Mouse (Mus musculus): ENCODE data around the gene Fbxl15.
A peak's percentile ranks its signal among the peaks of the same experiment; 100 is the strongest.

Fbxl15 gene

DNA sequence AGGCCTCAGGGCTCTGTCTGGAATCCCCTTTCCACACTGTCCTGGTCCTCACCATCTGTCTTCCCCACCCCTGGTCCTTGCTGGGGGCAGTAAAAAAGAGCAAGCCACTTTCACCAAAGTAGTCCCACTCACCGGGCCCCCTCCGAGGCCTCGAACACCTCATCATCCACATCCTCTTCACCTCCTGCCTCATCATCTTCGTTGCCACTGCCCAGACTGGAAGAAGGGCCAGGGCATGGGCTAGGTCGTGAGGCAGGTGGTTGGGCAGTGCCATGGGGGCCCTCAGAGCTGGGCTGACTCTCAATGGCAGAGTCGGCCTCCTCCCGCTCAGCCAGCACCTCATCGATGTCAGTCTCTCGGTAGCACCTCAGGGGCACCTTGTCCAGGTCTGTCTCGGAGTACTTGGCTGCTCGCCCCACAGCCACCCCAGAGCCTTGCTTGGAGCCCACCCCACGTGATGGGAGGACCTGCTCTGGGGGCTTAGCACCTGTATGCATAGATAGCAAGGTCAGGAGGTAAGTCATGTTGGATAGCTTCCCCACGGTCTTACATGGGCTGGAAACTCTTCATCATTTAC is 4.9 kb upstream of the Fbxl15 start:
- no peak for DNase-seq (ENCODE audit: low read depth, low spot score)

DNA sequence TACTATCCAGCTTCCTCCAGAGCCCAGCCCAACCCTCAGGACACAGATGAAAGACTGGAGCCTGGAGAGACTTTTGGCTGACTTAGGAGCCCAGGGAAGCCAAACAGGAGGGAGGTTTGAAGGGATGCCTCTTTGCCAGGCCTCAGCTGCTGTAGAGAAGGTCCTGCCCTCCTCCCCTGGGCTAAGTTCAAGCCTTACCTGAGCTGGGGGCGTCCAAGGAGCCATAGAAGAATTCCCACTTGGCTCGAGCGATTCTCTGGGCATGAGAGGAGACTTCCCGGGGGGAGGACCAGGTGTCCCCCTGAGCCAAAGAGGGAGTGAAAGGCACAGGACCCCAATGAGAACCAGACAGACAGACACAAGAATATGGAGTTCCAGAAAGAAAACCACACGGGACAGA is 4.3 kb upstream of the Fbxl15 start:
- DNase-seq (ENCODE audit: low read depth, low spot score): no peak

DNA sequence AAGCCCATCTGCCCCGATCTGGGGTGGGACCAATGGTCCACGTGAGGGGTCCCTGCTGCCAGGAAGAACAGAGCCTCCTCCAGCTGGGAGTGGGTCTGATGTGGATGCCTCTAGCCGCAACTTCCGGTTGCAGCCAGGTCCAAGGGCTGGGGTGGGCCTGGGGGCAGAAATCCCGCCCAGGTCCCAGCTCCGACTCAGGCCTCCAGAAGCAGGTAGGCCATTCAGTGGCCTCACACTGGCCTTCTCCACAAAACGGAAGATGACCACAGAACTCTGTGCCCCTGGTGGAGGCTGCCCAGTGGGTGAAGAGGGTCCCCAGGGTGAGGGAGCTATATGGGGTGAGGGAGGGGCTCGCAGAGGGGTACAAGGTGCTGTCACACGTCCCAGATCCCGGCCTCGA is 3.6 kb upstream of the Fbxl15 start:
- DNase-seq (ENCODE audit: low read depth, low spot score): no peak

DNA sequence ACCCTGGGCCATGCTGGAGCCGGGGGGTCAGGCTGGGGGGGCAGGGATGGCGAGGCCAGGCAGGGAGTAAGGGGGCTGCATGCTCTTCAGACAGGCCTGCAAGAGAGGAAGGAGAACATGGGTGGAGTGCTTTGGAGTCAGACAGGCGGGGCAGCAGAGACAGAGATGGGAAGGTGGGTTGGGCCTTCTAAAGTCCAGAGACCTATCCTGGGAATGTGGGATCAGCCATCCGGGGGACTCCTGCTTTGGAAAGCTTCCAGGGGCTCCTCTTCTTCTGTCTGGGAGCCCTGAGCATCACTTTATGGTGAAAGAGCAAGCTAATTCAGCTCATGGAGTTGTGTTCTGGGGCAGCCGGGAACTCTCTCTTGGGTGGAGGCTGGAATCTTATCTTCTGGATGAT is 3.1 kb upstream of the Fbxl15 start:
- no peak for DNase-seq (ENCODE audit: low read depth, low spot score)

DNA sequence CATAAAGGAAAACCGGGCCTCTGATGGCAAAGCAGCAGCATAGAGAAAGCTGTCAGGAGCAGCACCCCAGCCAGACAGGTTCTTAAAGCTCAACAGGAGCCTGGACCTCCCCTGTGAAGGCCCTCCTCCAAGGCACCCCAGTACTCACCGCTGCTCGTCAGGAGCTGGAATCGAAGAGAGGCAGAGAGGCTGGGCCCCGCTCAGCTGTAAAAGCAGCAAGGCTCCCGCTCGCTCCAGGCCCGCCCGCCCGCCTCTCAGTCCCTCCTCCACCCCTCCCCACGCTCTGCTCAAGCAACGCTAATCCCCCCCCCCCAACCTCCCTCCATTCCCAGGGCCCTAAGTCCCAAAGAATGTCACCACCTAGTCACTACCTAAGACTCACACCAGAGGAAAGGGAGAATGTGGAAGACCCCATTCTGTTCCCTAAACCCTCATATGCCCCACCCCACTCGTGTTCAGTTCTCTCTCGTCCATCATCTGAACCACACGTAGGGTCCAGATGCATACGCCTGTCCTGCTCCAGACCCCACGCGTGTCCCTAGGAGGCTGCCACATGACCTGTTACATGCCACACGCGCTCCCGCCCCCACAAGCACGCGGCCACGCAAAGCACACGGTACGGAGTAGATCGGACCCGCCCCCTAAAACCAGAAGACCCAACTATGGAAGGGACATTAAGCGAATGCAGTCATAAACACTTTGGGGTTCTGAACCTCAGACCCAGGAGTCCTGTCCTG is 1.8 kb upstream of the Fbxl15 start:
- DNase-seq (ENCODE audit: low read depth, low spot score): no peak

DNA sequence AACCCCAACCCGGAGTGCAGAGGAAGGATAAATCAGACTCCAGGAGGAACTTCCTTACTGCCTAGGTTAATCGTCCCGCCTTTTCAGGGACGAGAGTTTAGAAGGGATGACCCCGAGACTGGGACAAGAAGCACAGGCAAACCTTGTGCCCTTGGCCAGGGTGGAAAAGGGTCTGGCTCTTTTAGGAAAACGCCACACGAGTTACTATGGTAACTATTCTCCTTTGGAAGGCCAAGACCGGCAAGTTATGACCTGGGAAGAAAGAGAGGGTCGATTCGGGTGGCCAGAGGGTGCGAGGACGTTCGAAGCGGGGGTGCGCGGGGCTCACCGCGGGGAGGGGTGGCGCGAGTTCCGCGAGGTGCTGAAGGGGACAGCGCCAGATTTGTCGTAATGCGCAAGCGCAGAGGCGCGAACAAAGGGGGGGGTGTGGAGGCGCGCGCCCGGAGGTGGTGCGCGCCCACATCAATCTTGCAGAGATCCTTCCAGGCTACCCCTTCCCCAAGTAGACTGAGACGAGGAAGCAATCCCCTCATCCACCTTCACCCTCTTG is 1.2 kb upstream of the Fbxl15 start, which contains the start of gene Psd:
Psd (minus strand) TSS at position 401 of the 550 bp plus-strand sequence.
- DNase-seq (ENCODE audit: low read depth, low spot score): peak; percentile 71

DNA sequence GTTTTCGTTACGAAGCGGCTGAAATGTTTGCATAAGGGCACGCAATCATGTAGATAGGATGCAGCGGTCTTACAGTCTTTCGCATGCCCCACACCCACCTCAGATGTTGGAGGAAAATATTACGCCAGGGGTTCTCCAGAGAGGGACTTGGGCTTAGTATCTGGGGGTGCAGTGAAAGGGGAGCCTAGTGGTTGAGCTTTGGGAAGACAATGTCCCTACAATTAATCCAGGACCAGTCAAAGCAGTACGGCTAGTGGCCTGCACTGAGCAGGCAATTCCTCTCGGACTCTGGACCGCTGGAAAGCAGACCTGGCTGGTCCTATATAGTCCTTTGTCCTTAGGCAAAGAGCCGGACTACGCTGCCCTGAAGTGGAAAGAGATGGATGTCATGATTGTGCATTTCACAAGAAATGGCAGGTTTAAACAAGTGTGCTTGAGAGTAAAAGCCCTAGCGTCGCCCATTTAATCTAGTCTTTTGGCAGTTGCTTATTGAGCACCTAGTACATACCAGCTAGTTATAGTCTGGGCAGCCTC is 386 bp upstream of the Fbxl15 start:
- DNase-seq (ENCODE audit: low read depth, low spot score): no peak

DNA sequence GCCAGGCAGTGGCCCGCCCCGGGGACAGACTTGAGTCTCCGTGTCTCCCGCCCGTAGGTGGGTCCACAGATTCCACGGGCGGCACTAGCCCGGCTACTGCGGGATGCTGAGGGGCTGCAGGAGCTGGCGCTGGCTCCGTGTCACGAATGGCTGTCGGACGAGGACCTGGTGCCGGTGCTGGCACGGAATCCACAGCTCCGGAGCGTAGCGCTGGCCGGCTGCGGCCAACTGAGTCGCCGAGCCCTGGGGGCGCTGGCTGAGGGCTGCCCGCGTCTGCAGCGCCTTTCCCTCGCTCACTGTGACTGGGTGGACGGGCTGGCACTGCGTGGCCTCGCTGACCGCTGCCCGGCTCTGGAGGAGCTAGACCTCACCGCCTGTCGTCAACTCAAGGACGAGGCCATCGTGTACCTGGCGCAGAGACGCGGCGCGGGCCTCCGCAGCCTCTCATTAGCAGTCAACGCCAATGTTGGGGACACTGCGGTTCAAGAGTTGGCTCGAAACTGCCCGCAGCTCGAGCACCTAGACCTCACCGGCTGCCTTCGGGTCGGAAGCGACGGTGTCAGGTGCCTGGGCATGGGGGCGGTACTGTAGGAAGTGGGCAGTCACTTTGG is 1.2 kb downstream of the Fbxl15 start:
- peak; percentile 51 for DNase-seq (ENCODE audit: low read depth, low spot score)

DNA sequence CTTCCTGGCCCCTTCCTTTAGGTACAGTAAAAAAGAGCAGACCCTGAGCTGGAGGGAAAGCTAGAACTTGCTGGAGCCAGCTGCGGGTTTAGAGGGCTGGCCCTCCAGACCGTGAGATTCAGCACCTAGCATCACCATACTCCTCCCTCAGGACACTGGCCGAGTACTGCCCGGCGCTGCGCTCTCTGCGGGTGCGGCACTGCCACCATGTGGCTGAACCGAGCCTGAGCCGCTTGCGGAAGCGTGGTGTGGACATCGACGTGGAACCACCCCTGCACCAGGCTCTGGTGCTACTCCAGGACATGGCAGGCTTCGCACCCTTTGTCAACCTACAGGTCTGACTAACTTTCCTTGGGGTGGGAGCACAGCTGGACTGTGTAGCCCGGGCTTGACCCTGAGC is 2.0 kb downstream of the Fbxl15 start:
- peak; percentile 71 for DNase-seq (ENCODE audit: low read depth, low spot score)

DNA sequence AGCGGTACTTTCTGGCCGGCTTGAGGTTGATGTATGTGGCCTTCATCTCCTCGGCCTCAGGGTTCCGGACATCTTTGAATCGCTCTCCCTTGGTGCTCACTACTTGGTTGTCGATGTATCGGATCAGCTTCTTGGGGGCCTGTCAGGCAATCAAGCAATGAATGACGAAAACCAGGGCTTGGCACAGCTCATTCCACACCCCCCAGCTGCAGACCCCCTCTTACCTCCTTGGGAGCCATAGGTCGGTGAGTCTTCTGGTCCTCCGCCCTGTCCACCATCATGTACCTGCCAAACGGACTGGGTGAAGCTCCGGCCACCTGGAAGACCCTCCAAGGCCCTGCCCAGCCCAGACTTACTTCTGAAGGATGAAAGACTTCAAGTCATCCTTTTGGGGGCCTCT is 2.7 kb downstream of the Fbxl15 start:
- no peak for DNase-seq (ENCODE audit: low read depth, low spot score)

DNA sequence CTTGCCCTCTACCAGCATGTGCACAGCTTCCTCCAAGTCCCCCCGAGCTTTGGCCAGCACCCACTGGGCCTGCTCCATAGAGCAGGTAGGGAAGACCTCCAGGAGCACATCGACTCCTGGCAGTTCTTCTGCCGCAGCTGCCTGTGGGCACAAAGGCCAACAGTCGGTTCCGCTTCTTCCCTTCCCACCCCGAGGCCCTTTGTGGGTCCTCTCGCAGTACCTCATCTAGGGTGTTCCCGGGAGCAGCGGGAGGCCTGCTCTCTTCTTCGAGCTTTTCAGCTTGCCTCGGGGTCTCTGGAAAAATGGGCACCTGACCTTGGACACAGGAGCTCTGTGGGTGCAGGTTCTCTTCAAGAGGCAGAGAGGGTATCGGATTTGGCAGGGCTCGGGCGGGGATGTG is 3.3 kb downstream of the Fbxl15 start:
- no peak for DNase-seq (ENCODE audit: low read depth, low spot score)

DNA sequence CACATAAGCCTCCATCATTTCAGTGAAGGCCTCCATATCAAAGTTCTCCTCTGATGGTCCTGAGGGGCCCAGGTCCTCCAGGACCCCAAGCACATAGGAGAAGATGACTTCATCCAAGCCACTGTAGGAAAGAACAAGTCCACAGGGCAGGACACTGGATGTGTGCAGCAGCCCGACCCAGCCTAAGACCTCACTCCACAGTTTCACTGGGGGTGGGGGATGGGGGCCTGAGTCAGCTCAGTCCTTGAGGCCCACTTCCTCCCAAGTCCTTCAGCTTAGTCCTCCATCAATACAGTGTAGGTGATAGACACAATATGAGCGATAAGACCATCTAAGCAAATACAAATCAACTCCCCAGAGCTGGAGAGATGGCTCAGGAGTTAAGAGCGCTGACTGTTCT is 4.0 kb downstream of the Fbxl15 start:
- DNase-seq (ENCODE audit: low read depth, low spot score): no peak

DNA sequence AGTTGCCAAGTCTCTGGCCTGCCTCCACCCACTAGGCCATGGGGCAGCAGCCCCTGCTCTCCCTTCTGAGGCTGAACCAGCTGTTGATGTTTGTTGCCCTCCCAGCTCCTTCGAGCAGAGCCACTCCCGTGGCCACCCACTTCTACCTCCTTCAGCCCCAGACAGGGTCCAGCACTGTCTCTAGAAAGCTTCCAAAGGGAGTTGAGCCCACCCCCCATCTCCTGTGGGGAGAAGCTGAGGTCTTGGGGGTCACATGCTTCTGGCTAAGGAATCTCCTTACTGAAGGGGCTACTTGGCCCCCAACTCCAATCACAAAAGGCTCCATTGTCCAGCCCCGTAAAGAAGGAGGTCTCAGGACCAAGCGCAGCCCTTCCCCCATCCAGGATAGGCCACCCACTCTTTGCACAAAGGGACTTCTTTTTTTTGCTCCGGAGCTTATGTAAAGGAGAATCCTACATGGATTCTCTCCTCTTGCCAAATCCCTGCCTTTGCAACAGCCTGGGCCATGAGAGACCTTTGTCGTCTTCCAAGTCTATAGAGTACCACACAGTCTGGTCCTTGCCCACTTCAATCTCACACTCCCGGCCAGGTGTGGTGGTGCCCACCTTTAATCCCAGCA is 4.8 kb downstream of the Fbxl15 start:
- no peak for DNase-seq (ENCODE audit: low read depth, low spot score)

DNA sequence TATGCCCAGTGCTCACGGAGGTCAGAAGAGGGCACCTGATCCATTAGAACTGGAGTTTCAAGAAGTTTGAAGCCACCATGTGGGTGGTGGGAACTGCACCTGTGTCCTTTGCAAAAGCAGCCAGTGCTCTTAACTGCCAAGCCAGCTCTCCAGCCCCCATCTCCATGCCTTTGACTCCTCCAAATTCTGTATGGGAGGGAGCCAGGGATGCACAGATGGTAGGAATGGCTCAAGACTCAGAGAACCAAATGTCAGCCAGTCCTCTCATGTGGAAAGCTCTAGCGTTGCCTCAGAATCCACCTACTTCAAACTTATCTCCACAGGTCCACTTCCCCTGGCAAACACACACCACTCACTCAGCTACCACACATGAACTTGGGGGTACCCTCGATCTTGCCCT is 5.9 kb downstream of the Fbxl15 start:
- DNase-seq (ENCODE audit: low read depth, low spot score): no peak

DNA sequence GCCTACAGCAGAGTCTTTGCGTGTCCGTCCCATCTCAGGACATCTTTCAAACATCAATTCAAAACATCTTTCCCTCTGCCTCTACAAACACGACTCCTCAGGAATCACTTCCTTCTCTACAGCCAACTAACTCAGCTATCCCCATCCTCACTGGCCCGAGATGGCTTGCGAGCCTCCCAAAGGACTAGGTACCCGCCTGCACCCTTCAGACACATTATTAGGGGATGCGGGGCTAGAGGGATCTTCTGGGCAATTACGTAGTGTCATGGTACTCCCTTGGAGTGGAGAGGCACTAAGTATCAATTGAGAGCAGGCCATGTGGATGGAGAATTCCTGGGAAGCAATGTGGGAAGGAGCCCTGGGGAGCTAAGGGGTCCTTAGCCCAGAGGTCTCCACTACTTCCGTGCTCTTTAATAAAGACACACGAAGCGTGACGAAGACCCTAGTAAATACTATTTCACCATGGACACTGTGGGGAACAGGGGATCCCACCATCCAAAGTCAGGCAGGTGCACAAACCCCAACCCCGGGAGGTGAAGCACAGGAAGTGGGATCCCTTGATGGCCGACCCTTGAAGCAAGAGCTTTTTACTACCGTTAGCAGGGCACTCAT is 9.8 kb downstream of the Fbxl15 start:
- DNase-seq (ENCODE audit: low read depth, low spot score): no peak

DNA sequence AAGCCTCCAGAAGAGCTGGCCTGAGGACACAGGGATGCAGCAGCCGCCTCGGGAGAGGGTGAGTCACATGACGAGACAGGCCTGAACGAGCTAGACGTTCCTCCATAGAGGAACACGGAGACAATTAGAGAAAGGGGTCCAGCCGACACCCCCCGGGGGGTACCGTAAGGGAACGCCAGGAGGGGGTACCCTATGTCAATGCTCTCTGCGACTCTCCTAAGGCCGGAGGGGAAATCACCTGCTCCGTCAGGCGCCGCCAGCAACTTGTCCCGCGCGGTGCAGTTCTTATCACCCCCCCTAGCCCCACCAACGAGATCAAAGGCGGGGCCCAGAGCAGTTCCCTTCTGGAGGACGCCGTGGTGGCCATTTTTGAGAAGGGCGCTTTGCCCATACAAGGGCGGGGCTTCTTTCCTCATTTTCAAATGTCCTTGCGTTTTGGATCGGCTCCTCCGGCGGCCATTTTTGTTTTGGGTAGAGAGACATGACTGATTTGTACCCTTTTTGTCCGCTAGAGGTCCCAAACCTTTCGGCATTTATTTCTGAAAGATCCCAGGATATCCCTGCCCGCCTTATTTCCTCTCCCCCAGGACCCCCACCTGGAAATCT is 10.4 kb downstream of the Fbxl15 start, which contains the start of gene Cuedc2:
Cuedc2 (minus strand) TSS at position 372 of the 606 bp plus-strand sequence.
- DNase-seq (ENCODE audit: low read depth, low spot score): peak; percentile 95

DNA sequence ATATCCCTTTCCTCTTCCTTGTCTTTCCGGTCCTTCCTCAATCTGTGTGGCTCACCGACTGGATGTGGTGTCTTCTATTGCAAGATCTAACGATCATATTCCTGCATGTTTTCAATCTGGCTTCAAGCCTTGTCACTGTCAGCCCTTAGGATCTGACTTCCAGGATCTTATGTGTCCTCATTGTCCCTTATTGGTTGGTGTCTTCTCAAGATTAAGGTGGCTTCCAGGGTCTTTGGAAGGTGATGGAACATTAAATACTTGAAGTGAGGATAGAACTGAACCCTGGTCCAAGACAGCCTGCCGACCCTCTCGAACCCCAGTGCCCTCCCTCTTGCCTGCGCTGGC is 10.9 kb downstream of the Fbxl15 start:
- DNase-seq (ENCODE audit: low read depth, low spot score): no peak

DNA sequence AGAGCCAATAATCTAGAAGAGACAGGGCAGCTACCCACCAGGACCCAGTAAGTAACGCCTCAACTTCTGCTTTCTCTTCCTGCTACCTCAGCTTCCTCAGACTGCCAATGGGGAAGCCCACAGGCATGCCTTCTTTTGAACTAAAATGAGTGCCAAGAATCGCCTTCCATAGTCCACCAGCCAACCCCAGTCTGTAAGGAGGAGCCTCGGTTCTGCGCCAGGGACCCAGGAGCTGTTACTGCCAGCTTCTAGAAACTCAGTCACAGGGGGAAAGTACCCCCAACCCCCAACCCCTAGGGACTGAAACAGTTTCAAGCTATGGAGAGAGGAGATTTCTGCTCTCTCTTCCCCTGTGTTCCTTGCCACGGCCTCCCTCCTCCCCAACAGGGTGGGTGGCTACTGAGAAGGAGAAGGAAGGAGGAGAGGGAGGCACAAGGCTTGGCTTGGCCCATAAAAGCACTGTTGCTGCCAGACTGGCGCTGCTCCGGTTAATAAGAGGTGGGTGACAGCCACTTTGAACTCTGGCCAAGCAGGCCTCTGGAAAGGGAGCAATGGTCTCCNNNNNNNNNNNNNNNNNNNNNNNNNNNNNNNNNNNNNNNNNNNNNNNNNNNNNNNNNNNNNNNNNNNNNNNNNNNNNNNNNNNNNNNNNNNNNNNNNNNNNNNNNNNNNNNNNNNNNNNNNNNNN is 11.4 kb downstream of the Fbxl15 start:
- peak; percentile 27 for DNase-seq (ENCODE audit: low read depth, low spot score)

DNA sequence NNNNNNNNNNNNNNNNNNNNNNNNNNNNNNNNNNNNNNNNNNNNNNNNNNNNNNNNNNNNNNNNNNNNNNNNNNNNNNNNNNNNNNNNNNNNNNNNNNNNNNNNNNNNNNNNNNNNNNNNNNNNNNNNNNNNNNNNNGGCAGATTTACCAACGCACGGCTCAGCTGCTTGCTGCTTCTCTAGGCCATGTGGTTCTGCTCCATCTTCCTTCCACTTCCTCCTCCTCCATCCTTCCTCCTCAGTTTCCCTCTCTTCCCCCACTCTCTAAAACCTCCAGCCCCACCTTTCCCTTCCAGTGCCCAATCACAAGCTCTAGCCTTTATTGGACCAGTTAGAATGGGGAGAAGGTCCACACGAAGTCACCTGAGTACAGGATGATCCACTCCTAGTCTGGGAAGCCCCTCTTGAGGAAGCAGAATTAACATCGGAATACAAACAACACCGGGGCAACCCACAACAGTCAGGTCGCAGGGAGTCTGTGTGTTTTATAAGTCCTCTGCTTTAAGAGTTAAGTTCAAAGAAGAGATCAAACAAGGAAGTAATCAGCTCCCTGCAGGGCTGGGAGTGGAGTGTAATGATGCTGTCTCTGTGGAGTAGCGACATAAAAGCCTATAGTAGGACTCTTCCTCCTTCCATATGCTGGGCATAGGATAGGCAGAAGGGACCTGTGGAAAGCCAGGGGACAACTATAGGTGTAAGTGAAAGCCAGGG is 16.9 kb downstream of the Fbxl15 start:
- no peak for DNase-seq (ENCODE audit: low read depth, low spot score)

DNA sequence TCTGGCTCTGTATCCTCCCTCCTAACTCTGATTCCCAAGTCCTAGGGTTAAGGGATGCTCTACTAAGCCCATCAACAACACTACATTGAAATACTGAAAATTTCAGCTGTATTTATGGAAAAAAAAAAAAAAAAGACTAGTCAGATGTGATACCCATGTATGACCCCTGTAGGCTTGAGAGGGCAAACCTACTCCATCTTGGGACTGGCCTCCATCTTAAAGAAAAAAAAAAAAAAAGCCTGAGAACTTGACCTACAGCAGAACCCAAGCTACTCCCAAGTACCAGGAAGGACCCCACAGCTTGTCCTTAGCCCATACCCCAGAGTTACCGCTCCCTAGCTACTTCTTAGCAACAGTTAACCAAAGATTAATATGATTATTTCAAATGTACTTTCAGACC is 19.2 kb downstream of the Fbxl15 start:
- no peak for DNase-seq (ENCODE audit: low read depth, low spot score)
